Mouse (Mus musculus) ES-Bruce4 (cell line): ENCODE measurements around the gene Gng11.

Source experiments
- CTCF ChIP-seq: IDR thresholded peaks from one replicate; pipeline ENCODE4 v1.8.1; 2011; ENCODE audit warnings: low read depth, low read length
- EP300 ChIP-seq: IDR thresholded peaks from 2 replicates; pipeline ENCODE4 v1.6.1; 2011; ENCODE audit warnings: low read depth, low read length; ENCODE audit not compliant: insufficient read depth
- POLR2A ChIP-seq: IDR thresholded peaks from one replicate; pipeline ENCODE4 v1.8.1; 2011; ENCODE audit warnings: low read length; ENCODE audit not compliant: insufficient read depth

DNA sequence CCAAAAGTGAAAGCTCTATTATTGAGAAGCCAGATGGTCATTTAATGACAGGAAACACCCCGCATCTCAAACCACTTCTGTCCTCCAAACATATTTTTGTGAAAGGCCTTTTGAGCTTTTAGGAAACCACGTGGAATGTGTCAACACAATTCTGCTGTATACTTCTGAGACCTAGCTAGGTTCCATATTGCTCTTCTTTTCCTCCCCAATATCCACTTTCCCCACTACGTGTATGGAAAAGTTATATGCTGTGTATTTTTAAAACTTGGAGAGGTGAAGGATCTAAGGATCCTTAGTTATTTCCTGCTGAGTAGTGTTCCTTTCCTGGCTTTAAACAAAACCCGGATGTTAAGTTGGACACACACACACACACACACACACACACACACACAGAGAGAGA lies 259 bp upstream of the Gng11 start:
- no peak for TF ChIP-seq CTCF
- no peak for TF ChIP-seq POLR2A
- TF ChIP-seq EP300 = no peak
